Mouse (Mus musculus) ES-E14 (cell line): ENCODE data around the gene Abca8b. TPM values are rescaled to one million over a fixed set of nuclear protein-coding genes. Genes with fewer than 3 reads are reported as not detected.

Experiments used
- DNase-seq: peaks from one replicate; pipeline ENCODE4 v3.0.0-alpha.2; 2013; ENCODE audit warnings: low read depth, low spot score
- H3K27ac ChIP-seq: 2 replicates; pipeline ENCODE4 v1.5.1; 2012; ENCODE audit warnings: low read depth, mild to moderate bottlenecking, low read length, moderate library complexity, mixed read lengths; ENCODE audit not compliant: poor library complexity, insufficient read depth, severe bottlenecking
- H3K36me3 ChIP-seq: 2 replicates; pipeline ENCODE4 v1.6.1; 2012; ENCODE audit warnings: mild to moderate bottlenecking, low read length, moderate library complexity, mixed read lengths; ENCODE audit not compliant: control insufficient read depth, poor library complexity, insufficient read depth, severe bottlenecking
- H3K4me1 ChIP-seq, 2 experiments: fragments of 150-350 bp in 1 of 2; sonication (generic) in 1 of 2; 2 replicates each; pipeline ENCODE4 v1.6.1; 2012; ENCODE audit warnings: low read length in 2 of 2, mild to moderate bottlenecking in 1 of 2, mixed read lengths in 1 of 2; ENCODE audit not compliant: control insufficient read depth in 2 of 2, insufficient read depth in 2 of 2, poor library complexity in 1 of 2
- H3K4me3 ChIP-seq, 2 experiments: fragments of 150-350 bp in 1 of 2; sonication (generic) in 1 of 2; 2 replicates each; pipeline ENCODE4 v1.5.1; 2012; ENCODE audit warnings: low read length in 2 of 2, low read depth in 1 of 2, mild to moderate bottlenecking in 1 of 2, mixed read lengths in 1 of 2; ENCODE audit not compliant: insufficient read depth in 1 of 2, poor library complexity in 1 of 2, severe bottlenecking in 1 of 2
- H3K9ac ChIP-seq: 2 replicates; pipeline ENCODE4 v1.6.1; 2012; ENCODE audit warnings: low read depth, mild to moderate bottlenecking, low read length, mixed read lengths; ENCODE audit not compliant: poor library complexity, insufficient read depth, severe bottlenecking
- H3K9me3 ChIP-seq: fragments of 150-350 bp; sonication (generic); 2 replicates; pipeline ENCODE4 v1.6.1; 2012; ENCODE audit warnings: low read depth, mild to moderate bottlenecking, low read length; ENCODE audit not compliant: control insufficient read depth, insufficient read depth
- CHD2 ChIP-seq: IDR thresholded peaks from 2 replicates; pipeline ENCODE4 v1.6.1; 2014; ENCODE audit warnings: mild to moderate bottlenecking, low read depth, low read length, inconsistent platforms
- HCFC1 ChIP-seq: IDR thresholded peaks from 2 replicates; pipeline ENCODE4 v1.6.1; 2012; ENCODE audit warnings: low read length, inconsistent platforms, borderline replicate concordance; ENCODE audit not compliant: insufficient read depth
- MAFK ChIP-seq: IDR thresholded peaks from 2 replicates; pipeline ENCODE4 v1.6.1; 2014; ENCODE audit warnings: mild to moderate bottlenecking, low read depth, low read length, inconsistent platforms; ENCODE audit not compliant: insufficient read depth
- ZC3H11A ChIP-seq: IDR thresholded peaks from 2 replicates; pipeline ENCODE4 v1.6.1; 2012; ENCODE audit warnings: low read depth, mild to moderate bottlenecking, inconsistent platforms, low read length, borderline replicate concordance
- ZNF384 ChIP-seq: IDR thresholded peaks from 2 replicates; pipeline ENCODE4 v1.6.1; 2012; ENCODE audit warnings: low read depth, low read length, inconsistent platforms
- in situ Hi-C, 2 experiments: fragments of 600-800 bp; cut with MboI; formaldehyde crosslinking; loops; one replicate each; pipeline ENCODE4 v1.15.1; 2025; ENCODE audit warnings: low sequenced_read_pairs in 2 of 2, inconsistent platforms in 1 of 2; ENCODE audit not compliant: unreplicated experiment in 2 of 2
- total RNA-seq: library from RNA; depleted of rRNA; stranded (reverse); fragments of 300-350 nt; gene quantifications from 2 replicates; pipeline ENCODE4 v1.2.3, GENCODE M21; 2012; rRNA removed

The Abca8b gene
- total RNA-seq, 1 experiment: 0.27 TPM

- Histone ChIP-seq H3K27ac (no peak overlapping the region), H3K4me3 (no peak overlapping the region), H3K36me3 (no peaks in the 10 kb centered on the region), H3K9ac (no peak overlapping the region), H3K9me3 (no peaks in the 10 kb centered on the region), H3K4me1 (no peaks in the 10 kb centered on the region; a peak in 1 of 4 replicates)
- DNase-seq: no peak
- TF ChIP-seq ZNF384: no peak
- TF ChIP-seq HCFC1: no peak
- TF ChIP-seq CHD2: no peak
- no peak for TF ChIP-seq MAFK
- TF ChIP-seq ZC3H11A: no peak
- in situ Hi-C loops: no loop called here
Measured at GRCm38 (mm10) chr11:109886757-109887156, 108.9 kb downstream of the Abca8b start.

- Histone ChIP-seq H3K27ac (no peak overlapping the region), H3K36me3 (no peaks in the 10 kb centered on the region), H3K4me1 (no peaks in the 10 kb centered on the region; a peak in 1 of 4 replicates), H3K9me3 (no peaks in the 10 kb centered on the region), H3K9ac (no peak overlapping the region), H3K4me3 (no peak overlapping the region)
- in situ Hi-C loops: no loop called here
- DNase-seq: no peak
- no peak for TF ChIP-seq ZNF384
- no peak for TF ChIP-seq CHD2
- no peak for TF ChIP-seq ZC3H11A
- TF ChIP-seq HCFC1: no peak
- no peak for TF ChIP-seq MAFK
Measured at GRCm38 (mm10) chr11:109885521-109885920, 110.1 kb downstream of the Abca8b start.

- no peaks in the 10 kb centered on the region for H3K9me3 ChIP-seq
- no peaks in the 10 kb centered on the region; a peak in 1 of 4 replicates for H3K4me1 ChIP-seq
- no peak for DNase-seq
- H3K4me3 ChIP-seq: no peak overlapping the region
- H3K27ac ChIP-seq: no peak overlapping the region
- no peaks in the 10 kb centered on the region for H3K36me3 ChIP-seq
- in situ Hi-C loops: no loop called here
- TF ChIP-seq CHD2: no peak
- no peak for TF ChIP-seq MAFK
- TF ChIP-seq HCFC1: no peak
- no peak for TF ChIP-seq ZNF384
- TF ChIP-seq ZC3H11A: no peak
- no peak overlapping the region for H3K9ac ChIP-seq
Measured at GRCm38 (mm10) chr11:109884801-109885200, 110.8 kb downstream of the Abca8b start.

- in situ Hi-C loops: no loop called here
- no peak for DNase-seq
- Histone ChIP-seq H3K27ac (no peak overlapping the region), H3K4me3 (no peak overlapping the region), H3K36me3 (no peaks in the 10 kb centered on the region), H3K9me3 (no peaks in the 10 kb centered on the region), H3K9ac (no peak overlapping the region), H3K4me1 (no peaks in the 10 kb centered on the region; a peak in 1 of 4 replicates)
- TF ChIP-seq HCFC1 (no peak), MAFK (no peak)
Measured at GRCm38 (mm10) chr11:109884126-109884525, 111.5 kb downstream of the Abca8b start.

Other genes starting within 250 kb of the Abca8b start
- not detected in 2 replicates for gene 1700012B07Rik, start 167.8 kb downstream of the Abca8b start, total RNA-seq
- 0.27 TPM in 1 of 2 replicates, not detected in the other for gene Abca8a, start 100.1 kb upstream of the Abca8b start, total RNA-seq
- gene Abca9, start 172.4 kb upstream of the Abca8b start, total RNA-seq: 0.05 and 0.09 TPM in 2 replicates